Mouse (Mus musculus): Measurements from ENCODE around the gene Pard3b.
A peak's percentile ranks its signal among the peaks of the same experiment; 100 is the strongest.

The Pard3b gene

GRCm38 (mm10) chr1:61751008-61751407, 112.4 kb downstream of the Pard3b start:
- DNase-seq (ENCODE audit: low spot score) = no peak

- no peak for DNase-seq (ENCODE audit: low spot score)
Measured at GRCm38 (mm10) chr1:61756771-61757170, 118.1 kb downstream of the Pard3b start.

GRCm38 (mm10) chr1:61771213-61771612, 132.6 kb downstream of the Pard3b start:
- peak; percentile 36 for DNase-seq (ENCODE audit: low spot score)

- no peak for DNase-seq (ENCODE audit: low spot score)
Measured at GRCm38 (mm10) chr1:61778731-61779130, 140.1 kb downstream of the Pard3b start.

- no peak for DNase-seq (ENCODE audit: low spot score)
Measured at GRCm38 (mm10) chr1:61779906-61780305, 141.3 kb downstream of the Pard3b start.

- no peak for DNase-seq (ENCODE audit: low spot score)
Measured at GRCm38 (mm10) chr1:61796296-61796695, 157.7 kb downstream of the Pard3b start.

- no peak for DNase-seq (ENCODE audit: low spot score)
Measured at GRCm38 (mm10) chr1:61820213-61820612, 181.6 kb downstream of the Pard3b start.

- no peak for DNase-seq (ENCODE audit: low spot score)
Measured at GRCm38 (mm10) chr1:61825560-61826191, 187.1 kb downstream of the Pard3b start.

- no peak for DNase-seq (ENCODE audit: low spot score)
Measured at GRCm38 (mm10) chr1:61837006-61837544, 198.5 kb downstream of the Pard3b start.

- DNase-seq (ENCODE audit: low spot score) = no peak
Measured at GRCm38 (mm10) chr1:61846606-61847005, 208.0 kb downstream of the Pard3b start.

GRCm38 (mm10) chr1:61849029-61849714, 210.5 kb downstream of the Pard3b start:
- DNase-seq (ENCODE audit: low spot score) = no peak

- no peak for DNase-seq (ENCODE audit: low spot score)
Measured at GRCm38 (mm10) chr1:61850471-61850870, 211.8 kb downstream of the Pard3b start.

GRCm38 (mm10) chr1:61851176-61851575, 212.6 kb downstream of the Pard3b start:
- no peak for DNase-seq (ENCODE audit: low spot score)

- no peak for DNase-seq (ENCODE audit: low spot score)
Measured at GRCm38 (mm10) chr1:61867286-61868082, 228.9 kb downstream of the Pard3b start.

- DNase-seq (ENCODE audit: low spot score) = no peak
Measured at GRCm38 (mm10) chr1:61874875-61875274, 236.3 kb downstream of the Pard3b start.

- no peak for DNase-seq (ENCODE audit: low spot score)
Measured at GRCm38 (mm10) chr1:61879706-61880470, 241.3 kb downstream of the Pard3b start.

GRCm38 (mm10) chr1:61896048-61896447, 257.4 kb downstream of the Pard3b start:
- no peak for DNase-seq (ENCODE audit: low spot score)

- DNase-seq (ENCODE audit: low spot score) = no peak
Measured at GRCm38 (mm10) chr1:61903271-61904007, 264.8 kb downstream of the Pard3b start.

GRCm38 (mm10) chr1:61904036-61904435, 265.4 kb downstream of the Pard3b start:
- no peak for DNase-seq (ENCODE audit: low spot score)

GRCm38 (mm10) chr1:61912931-61913330, 274.3 kb downstream of the Pard3b start:
- no peak for DNase-seq (ENCODE audit: low spot score)

GRCm38 (mm10) chr1:61924958-61925357, 286.3 kb downstream of the Pard3b start:
- no peak for DNase-seq (ENCODE audit: low spot score)
